Mouse (Mus musculus): ENCODE measurements around the gene Shd. TPM values are rescaled to one million over a fixed set of nuclear protein-coding genes. Genes with fewer than 3 reads are reported as not detected.
A peak's percentile ranks its signal among the peaks of the same experiment; 100 is the strongest.

The Shd gene
- polyA plus RNA-seq, 1 experiment from 2014 or later = 44.8 TPM

DNA sequence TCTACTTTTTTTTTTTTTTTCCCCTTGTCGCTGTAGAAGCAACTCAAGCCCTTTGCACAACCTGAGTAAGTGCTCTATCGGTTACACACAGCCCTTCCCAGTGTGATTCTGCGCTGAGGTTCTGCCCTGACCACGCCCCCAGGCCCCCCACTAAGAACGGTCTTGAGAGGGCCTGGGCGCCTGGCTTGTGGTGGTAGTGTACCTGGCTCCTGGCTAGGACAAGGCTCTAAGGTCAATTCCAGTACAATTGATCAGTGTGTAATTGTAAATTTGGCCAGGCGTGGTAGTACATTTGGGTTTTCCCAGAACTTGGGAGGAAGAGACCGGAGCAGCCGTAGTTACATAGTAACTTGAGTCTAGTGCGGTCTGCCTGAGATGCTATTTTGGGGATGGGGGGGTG lies 36.7 kb downstream of the Shd start:
- DNase-seq (ENCODE audit: low spot score) = no peak
- peaks cover 4% of the 10 kb centered on the region; the same call in 1 of the 2 replicates for H3K36me3 ChIP-seq (ENCODE audit: control insufficient read depth, insufficient read depth, low read length)
- H3K9ac ChIP-seq (ENCODE audit: low read length) = no peak overlapping the region
- H3K27me3 ChIP-seq (ENCODE audit: control insufficient read depth, insufficient read depth, low read length) = peaks cover 3% of the 10 kb centered on the region; the same call in 1 of the 2 replicates
- H3K4me2 ChIP-seq (ENCODE audit: low read depth, severe bottlenecking) = no peak overlapping the region
- ATAC-seq (ENCODE audit: insufficient number of reproducible peaks, low FRiP score, low TSS enrichment, low read depth) = no peak
- H3K4me3 ChIP-seq (ENCODE audit: low read depth, low read length) = no peak overlapping the region
- H3K9me3 ChIP-seq (ENCODE audit: control insufficient read depth, low read length) = peaks cover 3% of the 10 kb centered on the region
- H3K27ac ChIP-seq (replicated peaks; ENCODE audit: low read depth, low read length) = no peak overlapping the region; the same call in 1 of the 2 replicates
- WGBS = 49% methylated on average over 10 of the region's 10 CpGs
- H3K4me1 ChIP-seq (ENCODE audit: control insufficient read depth, insufficient read depth, low read length) = peaks cover 18% of the 10 kb centered on the region

DNA sequence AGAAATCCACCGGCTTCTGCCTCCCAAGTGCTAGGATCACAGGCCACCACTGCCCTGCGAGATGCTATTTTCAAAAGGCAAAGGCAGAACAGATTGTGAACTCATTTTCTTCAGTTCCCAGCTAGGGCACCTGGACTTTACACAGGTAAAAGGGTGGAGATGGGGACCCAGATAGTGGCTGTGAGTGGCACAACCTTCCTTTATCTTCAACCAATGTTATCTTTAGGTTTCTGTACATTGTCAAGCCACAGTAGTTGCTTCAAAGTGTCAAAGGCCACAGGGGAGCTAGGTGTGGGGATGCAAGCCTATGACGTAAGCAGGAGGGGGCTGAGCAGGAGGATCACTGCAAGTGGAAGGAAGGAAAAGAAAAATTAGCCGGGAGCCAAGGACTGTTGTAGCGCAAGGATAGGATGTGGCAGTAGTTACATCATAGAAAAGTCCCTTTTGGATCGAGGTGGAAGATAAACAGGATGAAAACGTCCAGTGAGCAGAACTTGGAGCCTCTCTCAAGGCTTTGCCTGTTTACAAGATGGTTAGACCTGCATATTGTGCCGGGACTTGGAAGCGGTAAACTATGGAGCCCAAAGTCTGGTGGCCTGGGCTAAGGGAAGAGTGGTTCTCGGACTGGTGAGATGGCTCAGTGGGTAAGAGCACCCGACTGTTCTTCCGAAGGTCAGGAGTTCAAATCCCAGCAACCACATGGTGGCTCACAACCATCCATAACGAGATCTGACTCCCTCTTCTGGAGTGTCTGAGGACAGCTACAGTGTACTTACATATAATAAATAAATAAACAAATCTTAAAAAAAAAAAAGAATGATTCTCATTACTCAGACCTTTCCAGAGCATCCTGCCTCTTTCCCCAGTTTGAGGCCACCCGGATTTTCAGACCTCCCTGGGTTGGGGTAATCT lies 37.4 kb downstream of the Shd start:
- H3K4me2 ChIP-seq (ENCODE audit: low read depth, severe bottlenecking) = peak overlapping the region; percentile 99
- peak overlapping the region; percentile 72 for H3K4me3 ChIP-seq (ENCODE audit: low read depth, low read length)
- H3K9ac ChIP-seq (ENCODE audit: low read length) = peak overlapping the region; percentile 50; the same call in 1 of the 2 replicates
- peaks cover 3% of the 10 kb centered on the region; the same call in 1 of the 2 replicates for H3K27me3 ChIP-seq (ENCODE audit: control insufficient read depth, insufficient read depth, low read length)
- 33% methylated on average over 13 of the region's 14 CpGs for WGBS
- peak overlapping the region; percentile 45; the same call in 1 of the 2 replicates for H3K27ac ChIP-seq (replicated peaks; ENCODE audit: low read depth, low read length)
- H3K36me3 ChIP-seq (ENCODE audit: control insufficient read depth, insufficient read depth, low read length) = peaks cover 6% of the 10 kb centered on the region; the same call in 1 of the 2 replicates
- peak; percentile 43 for DNase-seq (ENCODE audit: low spot score)
- peaks cover 3% of the 10 kb centered on the region for H3K9me3 ChIP-seq (ENCODE audit: control insufficient read depth, low read length)
- peaks cover 18% of the 10 kb centered on the region for H3K4me1 ChIP-seq (ENCODE audit: control insufficient read depth, insufficient read depth, low read length)
- ATAC-seq (ENCODE audit: insufficient number of reproducible peaks, low FRiP score, low TSS enrichment, low read depth) = no peak; the same call in none of the 2 replicates

DNA sequence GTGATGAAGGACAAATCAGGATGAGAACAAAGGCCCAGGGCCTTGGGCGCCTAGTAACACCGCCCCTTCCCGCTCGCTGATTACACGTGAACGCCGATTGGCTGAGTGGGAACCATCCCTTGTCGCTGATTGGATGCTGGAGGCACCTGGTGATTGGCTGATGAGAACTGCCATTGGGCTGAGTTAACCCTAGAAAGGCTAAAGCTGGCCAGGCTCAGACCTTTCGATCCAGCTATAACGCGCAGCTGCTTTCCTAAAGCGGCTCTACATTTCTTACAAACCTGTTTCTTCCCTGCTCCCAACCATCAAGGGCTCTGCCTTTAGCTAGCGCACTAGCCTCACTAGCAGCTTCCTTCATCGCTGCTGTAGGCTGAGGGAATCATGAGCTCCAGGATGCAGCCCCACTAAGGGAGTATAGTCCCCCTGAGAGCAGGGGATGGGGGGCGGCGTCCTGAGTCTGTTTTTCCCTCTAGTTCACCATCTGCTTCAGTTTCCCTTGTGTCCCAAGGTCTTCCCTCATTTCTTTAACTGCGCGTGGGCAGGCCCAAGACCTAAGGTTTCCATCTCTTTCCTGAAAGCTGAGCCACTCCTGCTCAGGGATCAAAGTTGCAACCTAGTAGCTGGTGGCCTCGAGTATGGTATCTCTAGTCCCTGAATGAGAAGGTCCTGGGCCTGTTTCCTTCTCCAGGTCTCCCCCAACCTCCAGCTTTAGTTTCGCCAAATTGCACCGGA lies 38.3 kb downstream of the Shd start:
- under 1% methylated on average over 21 of the region's 21 CpGs for WGBS
- Histone ChIP-seq H3K9me3 (ENCODE audit: control insufficient read depth, low read length) (peaks cover 3% of the 10 kb centered on the region), H3K4me2 (ENCODE audit: low read depth, severe bottlenecking) (peak overlapping the region; percentile 99), H3K27ac (replicated peaks; ENCODE audit: low read depth, low read length) (peak overlapping the region; percentile 90), H3K4me1 (ENCODE audit: control insufficient read depth, insufficient read depth, low read length) (peaks cover 18% of the 10 kb centered on the region), H3K27me3 (ENCODE audit: control insufficient read depth, insufficient read depth, low read length) (peaks cover 3% of the 10 kb centered on the region; the same call in 1 of the 2 replicates), H3K9ac (ENCODE audit: low read length) (peak overlapping the region; percentile 80), H3K4me3 (ENCODE audit: low read depth, low read length) (peak overlapping the region; percentile 72), H3K36me3 (ENCODE audit: control insufficient read depth, insufficient read depth, low read length) (peaks cover 8% of the 10 kb centered on the region; the same call in 1 of the 2 replicates)
- DNase-seq (ENCODE audit: low spot score) (peak; percentile 96), ATAC-seq (ENCODE audit: insufficient number of reproducible peaks, low FRiP score, low TSS enrichment, low read depth) (peak; percentile 89)

DNA sequence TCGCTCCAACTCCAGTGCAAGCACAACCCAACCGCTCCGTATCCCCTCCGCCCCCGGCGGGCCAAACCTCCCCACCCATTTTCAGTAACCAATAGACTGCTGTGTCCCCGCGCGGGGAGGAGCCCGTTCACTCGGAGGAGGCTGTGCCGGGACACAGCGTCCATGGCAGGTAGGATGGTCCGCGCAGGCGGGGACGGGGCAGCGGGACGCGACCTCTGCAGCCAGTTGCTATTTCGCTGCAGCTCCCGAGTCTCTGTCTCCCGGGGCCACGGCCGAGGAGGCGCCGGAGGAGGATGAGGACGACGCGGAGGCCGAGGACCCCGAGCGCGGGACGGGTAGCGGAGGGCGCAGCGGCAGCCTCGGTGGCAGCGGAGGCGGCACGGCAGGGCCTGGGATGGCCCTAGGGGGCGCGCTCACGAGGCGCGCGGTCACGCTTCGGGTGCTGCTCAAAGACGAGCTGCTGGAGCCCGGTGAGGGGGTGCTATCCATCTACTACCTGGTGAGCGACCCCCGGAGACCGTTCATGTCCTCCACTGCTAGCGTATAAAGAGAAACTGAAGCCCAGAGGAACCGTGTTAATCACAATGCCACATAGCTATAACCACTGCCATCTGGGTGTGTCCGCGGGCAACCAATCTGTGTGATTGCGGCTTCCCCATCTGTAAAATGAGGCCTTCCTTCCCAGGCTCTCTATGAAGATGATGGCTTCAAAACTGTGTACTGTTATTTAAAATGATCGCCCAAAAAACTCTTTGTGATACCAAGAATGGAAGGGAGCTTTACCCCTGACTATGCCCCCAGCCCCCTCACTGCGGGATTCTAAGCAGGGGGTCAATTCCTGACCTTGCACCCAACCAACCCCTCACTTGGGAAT lies 39.1 kb downstream of the Shd start:
- Histone ChIP-seq H3K4me2 (ENCODE audit: low read depth, severe bottlenecking) (peak overlapping the region; percentile 99), H3K4me3 (ENCODE audit: low read depth, low read length) (peak overlapping the region; percentile 72), H3K9ac (ENCODE audit: low read length) (peak overlapping the region; percentile 80), H3K27ac (replicated peaks; ENCODE audit: low read depth, low read length) (peak overlapping the region; percentile 90), H3K36me3 (ENCODE audit: control insufficient read depth, insufficient read depth, low read length) (peaks cover 8% of the 10 kb centered on the region; the same call in 1 of the 2 replicates), H3K27me3 (ENCODE audit: control insufficient read depth, insufficient read depth, low read length) (peaks cover 3% of the 10 kb centered on the region; the same call in 1 of the 2 replicates), H3K4me1 (ENCODE audit: control insufficient read depth, insufficient read depth, low read length) (peaks cover 18% of the 10 kb centered on the region), H3K9me3 (ENCODE audit: control insufficient read depth, low read length) (peaks cover 3% of the 10 kb centered on the region)
- ATAC-seq (ENCODE audit: insufficient number of reproducible peaks, low FRiP score, low TSS enrichment, low read depth) (peak; percentile 87), DNase-seq (ENCODE audit: low spot score) (peak; percentile 94)
- whole genome bisulfite sequencing = under 1% methylated on average over 59 of the region's 62 CpGs

DNA sequence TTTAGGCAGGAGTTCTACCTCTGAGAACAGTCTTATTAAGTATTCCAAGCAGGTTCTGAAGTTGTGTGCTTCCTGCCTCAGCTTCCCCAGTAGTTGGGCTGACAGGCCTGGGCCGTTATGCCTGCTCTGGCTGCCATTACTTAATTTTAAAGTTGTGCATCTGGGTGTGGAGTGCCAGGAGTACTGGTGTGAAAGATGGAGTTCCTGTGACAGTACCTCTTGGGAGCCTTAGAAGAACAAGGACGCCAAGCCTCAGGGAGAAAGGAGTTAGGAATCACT lies 39.6 kb downstream of the Shd start:
- peaks cover 11% of the 10 kb centered on the region; the same call in 1 of the 2 replicates for H3K36me3 ChIP-seq (ENCODE audit: control insufficient read depth, insufficient read depth, low read length)
- no peak overlapping the region for H3K27ac ChIP-seq (replicated peaks; ENCODE audit: low read depth, low read length)
- H3K9me3 ChIP-seq (ENCODE audit: control insufficient read depth, low read length) = peaks cover 3% of the 10 kb centered on the region
- H3K9ac ChIP-seq (ENCODE audit: low read length) = peak overlapping the region; percentile 80
- DNase-seq (ENCODE audit: low spot score) (no peak), ATAC-seq (ENCODE audit: insufficient number of reproducible peaks, low FRiP score, low TSS enrichment, low read depth) (no peak)
- peak overlapping the region; percentile 72 for H3K4me3 ChIP-seq (ENCODE audit: low read depth, low read length)
- 37% methylated on average over 2 of the region's 2 CpGs for WGBS
- H3K4me2 ChIP-seq (ENCODE audit: low read depth, severe bottlenecking) = peak overlapping the region; percentile 99
- H3K4me1 ChIP-seq (ENCODE audit: control insufficient read depth, insufficient read depth, low read length) = peaks cover 18% of the 10 kb centered on the region
- peaks cover 3% of the 10 kb centered on the region; the same call in 1 of the 2 replicates for H3K27me3 ChIP-seq (ENCODE audit: control insufficient read depth, insufficient read depth, low read length)

DNA sequence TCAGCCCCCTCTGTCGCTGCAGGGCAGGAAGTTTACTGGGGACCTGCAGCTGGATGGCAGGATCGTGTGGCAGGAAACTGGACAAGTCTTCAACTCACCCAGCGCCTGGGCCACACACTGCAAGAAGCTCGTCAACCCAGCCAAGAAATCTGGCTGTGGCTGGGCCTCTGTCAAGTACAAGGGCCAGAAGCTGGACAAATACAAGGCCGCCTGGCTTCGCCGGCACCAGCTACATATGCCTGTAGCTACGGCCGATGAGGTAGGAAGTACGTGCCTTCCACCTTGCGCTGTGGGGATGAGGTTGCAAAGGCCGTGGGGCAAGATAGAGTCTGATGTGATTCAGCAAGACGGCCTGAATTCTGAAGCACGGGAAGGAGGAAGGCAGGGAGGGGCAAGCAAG lies 40.0 kb downstream of the Shd start:
- peak overlapping the region; percentile 72 for H3K4me3 ChIP-seq (ENCODE audit: low read depth, low read length)
- no peak for ATAC-seq (ENCODE audit: insufficient number of reproducible peaks, low FRiP score, low TSS enrichment, low read depth)
- H3K9me3 ChIP-seq (ENCODE audit: control insufficient read depth, low read length) = peaks cover 3% of the 10 kb centered on the region
- H3K9ac ChIP-seq (ENCODE audit: low read length) = peak overlapping the region; percentile 13; the same call in 1 of the 2 replicates
- H3K36me3 ChIP-seq (ENCODE audit: control insufficient read depth, insufficient read depth, low read length) = peaks cover 15% of the 10 kb centered on the region
- H3K4me2 ChIP-seq (ENCODE audit: low read depth, severe bottlenecking) = peak overlapping the region; percentile 99
- DNase-seq (ENCODE audit: low spot score) = no peak
- peaks cover 18% of the 10 kb centered on the region for H3K4me1 ChIP-seq (ENCODE audit: control insufficient read depth, insufficient read depth, low read length)
- no peak overlapping the region for H3K27ac ChIP-seq (replicated peaks; ENCODE audit: low read depth, low read length)
- 73% methylated on average over 14 of the region's 14 CpGs for WGBS
- peaks cover 3% of the 10 kb centered on the region; the same call in 1 of the 2 replicates for H3K27me3 ChIP-seq (ENCODE audit: control insufficient read depth, insufficient read depth, low read length)

DNA sequence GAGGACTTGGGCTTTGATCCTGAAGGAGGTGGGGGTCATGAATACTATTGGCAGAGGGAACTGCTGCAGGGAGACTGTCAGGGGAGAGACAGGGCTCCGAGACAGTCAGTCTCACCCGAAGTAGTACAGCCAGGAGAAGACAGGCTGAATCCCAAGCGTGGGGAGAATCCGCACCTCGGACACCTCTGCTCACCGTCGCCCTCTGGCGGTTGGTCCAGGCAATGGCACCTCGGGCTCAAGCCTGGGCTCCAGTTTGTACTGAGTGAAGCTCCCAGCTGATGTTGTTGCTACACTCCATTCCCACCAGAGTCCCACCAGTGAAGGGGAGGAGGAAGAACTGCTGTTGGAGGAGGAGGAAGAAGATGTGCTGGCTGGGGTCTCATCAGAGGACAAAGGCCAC lies 40.4 kb downstream of the Shd start:
- Histone ChIP-seq H3K9ac (ENCODE audit: low read length) (peak overlapping the region; percentile 13; the same call in 1 of the 2 replicates), H3K9me3 (ENCODE audit: control insufficient read depth, low read length) (peaks cover 2% of the 10 kb centered on the region), H3K27me3 (ENCODE audit: control insufficient read depth, insufficient read depth, low read length) (peaks cover 2% of the 10 kb centered on the region; the same call in 1 of the 2 replicates), H3K4me1 (ENCODE audit: control insufficient read depth, insufficient read depth, low read length) (peaks cover 15% of the 10 kb centered on the region), H3K27ac (replicated peaks; ENCODE audit: low read depth, low read length) (no peak overlapping the region), H3K4me2 (ENCODE audit: low read depth, severe bottlenecking) (peak overlapping the region; percentile 99; the same call in 1 of the 2 replicates), H3K36me3 (ENCODE audit: control insufficient read depth, insufficient read depth, low read length) (peaks cover 17% of the 10 kb centered on the region), H3K4me3 (ENCODE audit: low read depth, low read length) (peak overlapping the region; percentile 72)
- WGBS = 14% methylated on average over 9 of the region's 9 CpGs
- DNase-seq (ENCODE audit: low spot score) = peak; percentile 87
- ATAC-seq (ENCODE audit: insufficient number of reproducible peaks, low FRiP score, low TSS enrichment, low read depth) = no peak
